Mouse (Mus musculus): Measurements from ENCODE around the gene Fbxw21. TPM values are rescaled to one million over a fixed set of nuclear protein-coding genes. Genes with fewer than 3 reads are reported as not detected.

Gene Fbxw21
- polyA plus RNA-seq (2014; fragmentation: Illumina TruSeq; extraction: RNeasy Lipid Tissue Mini Kit (QIAGEN cat#74804); ENCODE audit: low read depth, low replicate concordance), result not detected

DNA sequence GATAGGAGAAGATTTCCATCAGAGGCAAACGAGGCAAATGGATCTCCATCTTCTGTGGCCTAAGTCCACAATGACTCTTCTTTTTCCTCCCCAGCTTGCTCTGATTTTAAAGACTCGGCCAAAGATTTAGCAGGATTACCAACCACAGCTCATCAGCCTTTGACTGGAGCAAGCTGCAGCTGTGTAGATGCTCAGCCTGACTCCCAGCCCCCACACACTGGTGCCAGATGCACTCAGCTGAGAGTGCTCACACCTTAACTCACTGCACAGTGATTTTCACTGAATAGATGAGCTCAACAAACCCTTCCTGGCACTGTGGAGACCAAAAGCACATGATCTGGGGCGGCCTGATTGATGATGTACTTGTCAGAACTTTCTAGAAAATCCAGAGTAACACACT is at the start of gene Fbxw21:
Fbxw21 (minus strand) TSS at position 101 of the 400 bp plus-strand sequence.

DNA sequence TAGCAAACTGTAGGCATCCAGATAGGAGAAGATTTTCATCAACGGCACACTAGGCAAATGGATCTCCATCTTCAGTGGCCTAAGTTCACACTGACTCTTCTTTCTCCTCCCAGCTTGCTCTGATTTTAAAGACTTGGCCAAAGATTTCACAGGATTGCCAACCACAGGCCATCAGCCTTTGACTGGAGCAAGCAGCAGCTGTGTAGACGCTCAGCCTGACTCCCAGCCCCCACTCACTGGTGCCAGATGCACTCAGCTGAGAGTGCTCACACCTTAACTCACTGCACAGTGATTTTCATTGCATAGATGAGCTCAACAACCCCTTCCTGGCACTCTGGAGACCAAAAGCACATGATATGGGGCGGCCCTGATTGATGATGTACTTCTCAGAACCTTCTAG is 34.0 kb upstream of the Fbxw21 start, which contains the start of gene Fbxw13:
Fbxw13 (minus strand) TSS at position 101 of the 400 bp plus-strand sequence.

DNA sequence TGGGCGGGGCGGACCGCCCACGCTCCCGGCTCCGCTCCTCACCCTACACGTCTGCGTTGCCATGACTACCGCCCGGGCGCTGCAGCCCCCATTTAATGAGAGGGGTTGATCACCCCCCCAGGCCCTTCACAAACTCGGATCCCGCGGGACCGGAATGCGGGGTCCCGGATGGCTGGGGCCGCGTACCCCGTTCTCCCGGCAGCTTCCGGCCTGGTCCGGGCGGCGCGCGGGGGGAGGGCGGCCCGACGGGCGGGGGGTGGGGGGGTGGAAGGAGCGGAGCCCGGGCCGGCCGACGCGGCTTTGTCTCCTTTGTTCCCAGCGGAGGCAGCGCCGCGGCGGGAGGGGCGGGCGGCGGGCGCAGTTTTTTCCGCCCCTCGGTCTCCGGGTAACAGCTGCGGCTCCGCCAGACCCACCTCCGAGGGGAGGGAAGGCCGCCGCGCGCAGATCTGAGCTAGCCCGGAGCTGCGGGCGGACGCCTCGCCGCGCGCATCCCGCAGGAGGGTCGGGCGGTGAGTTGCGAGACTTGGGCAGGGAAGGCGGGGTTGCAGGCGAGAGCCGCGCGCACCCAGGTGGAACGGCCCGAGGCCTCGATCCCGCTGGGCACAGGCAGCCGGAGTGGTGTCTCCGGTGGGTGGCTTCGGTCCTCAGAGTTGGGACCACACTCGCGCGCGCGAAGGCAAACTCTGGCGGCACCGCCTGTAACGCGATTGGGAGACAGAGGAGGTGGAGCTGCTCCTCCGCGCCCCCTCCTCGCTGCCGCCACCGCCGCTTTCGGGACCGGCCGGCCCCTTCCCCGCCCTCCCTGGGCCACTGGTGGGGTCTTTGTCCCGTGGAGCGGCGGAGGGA is 66.5 kb downstream of the Fbxw21 start, which contains the start of gene Plxnb1:
Plxnb1 (plus strand) TSS at position 253 of the 846 bp plus-strand sequence.

Other genes starting within 250 kb of the Fbxw21 start
- gene Tmem89, start 247.4 kb downstream of the Fbxw21 start, polyA plus RNA-seq (2014; fragmentation: Illumina TruSeq; extraction: RNeasy Lipid Tissue Mini Kit (QIAGEN cat#74804); ENCODE audit: low read depth, low replicate concordance), result not detected
- 108 TPM for gene Uqcrc1, start 225.4 kb downstream of the Fbxw21 start, polyA plus RNA-seq (2014; fragmentation: Illumina TruSeq; extraction: RNeasy Lipid Tissue Mini Kit (QIAGEN cat#74804); ENCODE audit: low read depth, low replicate concordance)
- gene Col7a1, start 208.5 kb downstream of the Fbxw21 start, polyA plus RNA-seq (2014; fragmentation: Illumina TruSeq; extraction: RNeasy Lipid Tissue Mini Kit (QIAGEN cat#74804); ENCODE audit: low read depth, low replicate concordance), result not detected
- not detected for gene Ucn2, start 176.0 kb downstream of the Fbxw21 start, polyA plus RNA-seq (2014; fragmentation: Illumina TruSeq; extraction: RNeasy Lipid Tissue Mini Kit (QIAGEN cat#74804); ENCODE audit: low read depth, low replicate concordance)
- gene Pfkfb4, start 170.3 kb downstream of the Fbxw21 start, polyA plus RNA-seq (2014; fragmentation: Illumina TruSeq; extraction: RNeasy Lipid Tissue Mini Kit (QIAGEN cat#74804); ENCODE audit: low read depth, low replicate concordance), result 0.12 TPM
- gene Shisa5, start 123.5 kb downstream of the Fbxw21 start, polyA plus RNA-seq (2014; fragmentation: Illumina TruSeq; extraction: RNeasy Lipid Tissue Mini Kit (QIAGEN cat#74804); ENCODE audit: low read depth, low replicate concordance), result 22.6 TPM
- gene Trex1, start 102.3 kb downstream of the Fbxw21 start, polyA plus RNA-seq (2014; fragmentation: Illumina TruSeq; extraction: RNeasy Lipid Tissue Mini Kit (QIAGEN cat#74804); ENCODE audit: low read depth, low replicate concordance), result not detected
- 5.9 TPM for gene Atrip, start 87.9 kb downstream of the Fbxw21 start, polyA plus RNA-seq (2014; fragmentation: Illumina TruSeq; extraction: RNeasy Lipid Tissue Mini Kit (QIAGEN cat#74804); ENCODE audit: low read depth, low replicate concordance)
- 2.2 TPM for gene Ccdc51, start 79.5 kb downstream of the Fbxw21 start, polyA plus RNA-seq (2014; fragmentation: Illumina TruSeq; extraction: RNeasy Lipid Tissue Mini Kit (QIAGEN cat#74804); ENCODE audit: low read depth, low replicate concordance)
- 539 TPM for gene Tma7, start 79.5 kb downstream of the Fbxw21 start, polyA plus RNA-seq (2014; fragmentation: Illumina TruSeq; extraction: RNeasy Lipid Tissue Mini Kit (QIAGEN cat#74804); ENCODE audit: low read depth, low replicate concordance)
- 1.0 TPM for gene Plxnb1, start 66.7 kb downstream of the Fbxw21 start, polyA plus RNA-seq (2014; fragmentation: Illumina TruSeq; extraction: RNeasy Lipid Tissue Mini Kit (QIAGEN cat#74804); ENCODE audit: low read depth, low replicate concordance)
- not detected for gene Fbxw13, start 33.9 kb upstream of the Fbxw21 start, polyA plus RNA-seq (2014; fragmentation: Illumina TruSeq; extraction: RNeasy Lipid Tissue Mini Kit (QIAGEN cat#74804); ENCODE audit: low read depth, low replicate concordance)
- not detected for gene Fbxw20, start 72.7 kb upstream of the Fbxw21 start, polyA plus RNA-seq (2014; fragmentation: Illumina TruSeq; extraction: RNeasy Lipid Tissue Mini Kit (QIAGEN cat#74804); ENCODE audit: low read depth, low replicate concordance)
- gene Fbxw14, start 125.6 kb upstream of the Fbxw21 start, polyA plus RNA-seq (2014; fragmentation: Illumina TruSeq; extraction: RNeasy Lipid Tissue Mini Kit (QIAGEN cat#74804); ENCODE audit: low read depth, low replicate concordance), result not detected
- gene Fbxw28, start 177.6 kb upstream of the Fbxw21 start, polyA plus RNA-seq (2014; fragmentation: Illumina TruSeq; extraction: RNeasy Lipid Tissue Mini Kit (QIAGEN cat#74804); ENCODE audit: low read depth, low replicate concordance), result not detected
- not detected for gene Fbxw22, start 242.3 kb upstream of the Fbxw21 start, polyA plus RNA-seq (2014; fragmentation: Illumina TruSeq; extraction: RNeasy Lipid Tissue Mini Kit (QIAGEN cat#74804); ENCODE audit: low read depth, low replicate concordance)

Measured in kidney, adult 10 weeks (tissue).